Mouse (Mus musculus) left cerebral cortex, postnatal 10 days (tissue): ENCODE measurements at regions not wholly inside any gene's neighbourhood (a gene's known extent, or its start where the extent isn't known, plus 50 kb on each side); places are given as distances from the start of the nearest gene placed in this dataset.
"Not testable (repeated sequence)": the region's sequence is repeated elsewhere in the genome, so short reads cannot be mapped to it uniquely, and the experiment has no call there.

Source experiments
- DNase-seq, 2 experiments: peaks; one replicate each; pipeline ENCODE4 v3.0.0; 2021 to 2022; ENCODE audit warnings: low spot score in 2 of 2, mixed read lengths in 1 of 2; ENCODE audit errors: extremely low spot score in 1 of 2
- intact Hi-C: fragments of 180-260 bp; cut with DNase I; formaldehyde crosslinking; loops from one replicate; pipeline ENCODE4 v1.15.1; 2025

GRCm38 (mm10) chr3:130800016-130800415, 69.8 kb upstream of the Rpl34 start:
- no peak for DNase-seq
- intact Hi-C loops = no loop called here

GRCm38 (mm10) chr3:130797956-130798355, 67.8 kb upstream of the Rpl34 start:
- intact Hi-C loops, DNase-seq: not testable (repeated sequence)

- no peak for DNase-seq
- intact Hi-C loops = no loop called here
Observed at GRCm38 (mm10) chr3:130796531-130796930, 66.3 kb upstream of the Rpl34 start.

GRCm38 (mm10) chr3:130795396-130795795, 65.2 kb upstream of the Rpl34 start:
- DNase-seq = no peak
- intact Hi-C loops = no loop called here

DNA sequence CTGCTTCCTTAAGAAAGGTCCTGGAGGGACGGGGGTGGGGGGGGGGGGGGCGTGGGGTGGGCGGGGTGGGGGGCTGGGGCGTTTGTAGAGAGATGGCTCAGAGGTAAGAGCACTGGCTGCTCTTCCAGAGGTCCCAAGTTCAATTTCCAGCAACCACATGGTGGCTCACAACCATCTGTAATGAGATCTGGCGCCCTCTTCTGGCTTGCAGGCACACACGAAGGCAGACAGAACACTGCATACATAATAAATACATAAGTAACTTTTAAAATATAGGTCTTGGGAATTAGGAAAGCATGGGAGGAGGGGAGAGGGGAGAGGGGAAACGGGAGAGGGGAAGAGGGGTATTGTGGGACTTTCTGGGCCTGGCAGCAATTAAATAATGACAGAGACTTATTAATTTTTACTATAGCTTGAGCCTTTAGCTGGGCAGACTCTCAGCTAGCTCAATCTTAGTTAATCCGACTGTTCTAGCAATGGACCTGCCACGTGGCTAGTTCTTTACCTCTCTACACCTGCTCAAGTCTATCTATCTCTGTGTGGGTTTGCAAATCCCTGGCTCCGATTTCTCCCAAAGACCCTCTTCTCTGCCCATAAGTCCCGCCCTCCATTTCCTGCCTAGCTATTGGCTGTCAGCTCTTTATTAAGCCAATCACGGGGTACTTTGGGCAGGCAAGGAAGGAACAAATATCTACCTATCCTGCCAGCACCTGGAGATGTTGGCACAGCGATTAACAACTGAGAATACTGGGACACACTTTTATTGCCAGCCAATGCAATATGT, 64.1 kb upstream of the Rpl34 start:
- no peak for DNase-seq

DNA sequence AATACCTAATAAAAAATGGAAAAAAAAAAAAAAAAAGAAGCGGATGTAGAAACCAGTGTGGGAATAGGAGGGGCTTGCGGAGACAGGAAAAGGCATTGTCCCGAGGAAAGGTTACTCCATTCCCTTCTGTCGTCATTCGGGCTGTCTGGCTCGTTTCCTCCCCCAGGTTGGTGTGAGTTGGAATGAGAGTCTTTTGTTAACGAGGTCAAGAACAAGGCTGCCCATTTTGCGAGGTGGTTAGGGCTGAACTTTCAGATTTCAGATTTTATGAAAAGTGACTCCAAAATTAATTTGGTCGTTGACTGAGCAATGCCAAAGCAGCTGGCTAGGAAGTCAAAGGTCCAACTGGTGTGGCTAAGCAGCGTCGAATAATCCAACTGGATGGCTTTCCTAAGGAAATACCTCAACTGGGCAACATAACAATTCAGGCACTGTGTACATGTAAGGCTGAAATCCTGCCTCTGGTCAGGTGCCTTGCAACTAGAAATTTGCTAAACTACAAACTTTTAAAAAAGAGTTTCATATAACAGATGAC, 50.6 kb upstream of the Rpl34 start:
- intact Hi-C loops = no loop called here
- DNase-seq = no peak

More for the DNA sequence above, 64.1 kb upstream of the Rpl34 start:
- intact Hi-C loops = no loop called here
